Mouse (Mus musculus): ENCODE measurements at regions not wholly inside any gene's neighbourhood (a gene's known extent, or its start where the extent isn't known, plus 50 kb on each side); places are given as distances from the start of the nearest gene placed in this dataset.
"Not testable (repeated sequence)": the region's sequence is repeated elsewhere in the genome, so short reads cannot be mapped to it uniquely, and the experiment has no call there.

- no peak for DNase-seq
Observed at GRCm38 (mm10) chr2:57185151-57185550, 52.3 kb upstream of the Gpd2 start.

GRCm38 (mm10) chr2:57183108-57183507, 54.3 kb upstream of the Gpd2 start:
- DNase-seq: not testable (repeated sequence)

- DNase-seq: peak; percentile 97
Observed at GRCm38 (mm10) chr2:57181692-57182541, 55.5 kb upstream of the Gpd2 start.

DNA sequence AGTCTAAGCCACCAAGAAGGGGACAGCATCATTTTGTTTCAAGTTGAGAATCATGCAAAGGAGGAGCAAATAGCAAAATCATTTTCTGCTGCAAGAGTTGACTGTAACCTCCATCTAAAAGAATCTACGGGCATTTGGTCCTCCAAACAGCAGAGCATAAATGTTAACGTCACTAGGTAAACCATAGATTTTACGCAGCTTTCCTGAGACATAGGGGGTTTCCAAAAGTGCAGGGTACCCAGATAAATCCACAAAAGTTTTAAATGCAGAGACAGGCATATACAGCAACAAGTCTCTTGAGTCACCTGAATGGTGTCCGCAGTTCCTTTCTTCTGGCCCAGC, 56.1 kb upstream of the Gpd2 start:
- no peak for DNase-seq

- no peak for DNase-seq
Observed at GRCm38 (mm10) chr2:57178056-57178455, 54.3 kb upstream of the Nr4a2 start.

DNA sequence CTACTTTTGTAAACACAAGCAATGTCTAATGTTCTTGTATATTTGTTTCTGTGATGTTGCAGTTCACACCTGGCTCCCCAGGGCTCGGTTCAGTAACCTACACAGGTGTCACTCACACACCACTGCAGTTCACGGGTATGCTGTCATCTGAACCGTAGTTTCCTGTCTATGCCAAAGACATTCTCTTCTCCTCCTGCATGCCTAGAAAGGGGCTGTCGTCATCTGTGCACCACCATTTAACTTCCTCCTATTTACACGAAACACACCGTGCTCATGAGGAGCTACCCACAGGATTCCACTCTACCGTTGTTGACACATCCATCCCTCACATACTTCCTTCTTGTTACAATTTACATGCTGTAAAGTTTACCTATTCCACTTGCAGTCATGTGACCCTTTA, 52.7 kb upstream of the Nr4a2 start:
- no peak for DNase-seq

- DNase-seq: no peak
Observed at GRCm38 (mm10) chr2:57175219-57175618, 51.4 kb upstream of the Nr4a2 start.
